Mouse (Mus musculus) liver, embryonic 16.5 days (tissue): ENCODE measurements around the gene 4930579G24Rik. TPM values are rescaled to one million over a fixed set of nuclear protein-coding genes. Genes with fewer than 3 reads are reported as not detected.

ENCODE experiments used
- ATAC-seq: fragments of 200-750 bp; cut with Nextera tagmentation; 2 replicates; pipeline ENCODE4 v1.8.0; 2017; ENCODE audit warnings: low read depth, mild to moderate bottlenecking, moderate number of reproducible peaks, moderate library complexity
- H3K27ac ChIP-seq: fragments of 300-500 bp; sonication (generic); 2 replicates; pipeline ENCODE4 v1.5.1; 2014; ENCODE audit warnings: mild to moderate bottlenecking, low read length
- H3K27me3 ChIP-seq: fragments of 300-500 bp; sonication (generic); 2 replicates; pipeline ENCODE4 v1.6.1; 2014; ENCODE audit warnings: low read depth, low read length, mixed read lengths; ENCODE audit not compliant: control insufficient read depth, insufficient read depth
- H3K36me3 ChIP-seq: fragments of 300-500 bp; sonication (generic); 2 replicates; pipeline ENCODE4 v1.6.1; 2014; ENCODE audit warnings: mild to moderate bottlenecking; ENCODE audit not compliant: control insufficient read depth, insufficient read depth
- H3K4me1 ChIP-seq: fragments of 300-500 bp; sonication (generic); 2 replicates; pipeline ENCODE4 v1.6.1; 2014; ENCODE audit warnings: low read depth, low read length, mixed read lengths; ENCODE audit not compliant: control insufficient read depth
- H3K4me2 ChIP-seq: fragments of 300-500 bp; sonication (generic); 2 replicates; pipeline ENCODE4 v1.6.1; 2014; ENCODE audit warnings: low read depth, low read length, mixed read lengths
- H3K4me3 ChIP-seq: fragments of 300-500 bp; sonication (generic); 2 replicates; pipeline ENCODE4 v1.5.1; 2014; ENCODE audit warnings: low read depth, mild to moderate bottlenecking, low read length
- H3K9ac ChIP-seq: fragments of 300-500 bp; sonication (generic); 2 replicates; pipeline ENCODE4 v1.6.1; 2014; ENCODE audit warnings: low read depth, low read length
- H3K9me3 ChIP-seq: fragments of 300-500 bp; sonication (generic); replicated peaks from 2 replicates; pipeline ENCODE4 v1.6.1; 2016; ENCODE audit warnings: low read length; ENCODE audit not compliant: control insufficient read depth
- WGBS: fragments of 180-500 bp; shearing (Covaris S2); extraction: QIAGEN DNeasy Blood & Tissue Kit; methylation state at CpG from one replicate; pipeline ENCODE4 v1.1.7; 2014; ENCODE audit not compliant: insufficient replicate concordance; 5-methylcytosine and 5-hydroxymethylcytosine counted together
- polyA plus RNA-seq: library from polyadenylated mRNA; unstranded; fragments of >200 nt; fragmentation: Nextera tagmentation; extraction: Ambion mirVana; gene quantifications from 2 replicates; pipeline ENCODE4 v1.2.1, GENCODE M21; 2015

The 4930579G24Rik gene
- polyA plus RNA-seq, 1 experiment from 2014 or later = 13.1 TPM

DNA sequence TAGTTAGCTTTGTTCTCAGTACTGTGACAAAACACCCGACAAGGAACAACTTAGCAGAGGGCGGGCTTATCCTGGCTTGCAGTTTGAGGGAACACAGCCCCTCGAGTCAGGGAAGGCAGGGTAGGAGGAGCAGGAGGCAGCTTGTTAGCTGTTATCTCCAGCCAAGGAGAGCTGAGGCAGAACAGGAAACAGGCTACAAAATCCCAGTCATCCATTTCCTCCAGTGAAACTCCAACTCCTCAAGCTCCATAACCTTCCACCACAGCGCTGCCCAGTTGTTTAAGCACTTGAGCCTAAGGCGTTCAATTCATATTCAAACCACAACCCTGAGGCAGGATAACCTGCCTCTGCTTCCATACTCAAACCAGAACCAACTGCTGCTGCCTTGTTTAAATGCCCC, 45.8 kb downstream of the 4930579G24Rik start:
- 52% methylated on average over 5 of the region's 5 CpGs for WGBS
- ATAC-seq = no peak
- Histone ChIP-seq H3K9ac (no peak overlapping the region), H3K27me3 (no peaks in the 10 kb centered on the region), H3K4me3 (no peak overlapping the region), H3K27ac (no peak overlapping the region), H3K36me3 (no peaks in the 10 kb centered on the region), H3K4me2 (no peak overlapping the region), H3K4me1 (no peaks in the 10 kb centered on the region), H3K9me3 (no peaks in the 10 kb centered on the region)

DNA sequence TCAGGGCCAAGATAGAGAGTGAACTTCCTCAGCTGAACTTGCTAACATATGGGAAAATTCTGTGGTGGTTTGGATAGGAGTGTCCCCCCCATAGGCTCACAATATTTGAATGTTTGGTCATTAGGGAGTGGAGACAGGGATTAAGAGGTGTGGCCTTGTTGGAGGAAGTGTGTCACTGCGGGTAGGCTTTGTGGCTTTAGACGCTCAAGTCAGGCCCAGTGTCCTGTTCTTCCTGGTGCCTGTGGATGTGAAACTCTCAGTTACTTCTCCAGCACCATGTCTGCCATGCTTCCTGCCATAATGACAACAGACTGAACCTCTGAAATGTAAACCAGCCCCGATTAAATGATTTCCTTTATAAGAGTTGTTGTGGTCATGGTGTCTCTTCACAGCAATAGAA, 47.5 kb downstream of the 4930579G24Rik start:
- no peak overlapping the region for H3K9ac ChIP-seq
- WGBS = 64% methylated on average over 3 of the region's 3 CpGs
- no peak for ATAC-seq
- H3K4me2 ChIP-seq = no peak overlapping the region
- H3K27me3 ChIP-seq = no peaks in the 10 kb centered on the region
- H3K27ac ChIP-seq = no peak overlapping the region
- no peak overlapping the region for H3K4me3 ChIP-seq
- no peaks in the 10 kb centered on the region for H3K36me3 ChIP-seq
- H3K9me3 ChIP-seq = no peaks in the 10 kb centered on the region
- no peaks in the 10 kb centered on the region for H3K4me1 ChIP-seq

Other genes with a start within 250 kb of the 4930579G24Rik start
- gene Fnip2, start 61.3 kb upstream of the 4930579G24Rik start, polyA plus RNA-seq = 3.2 and 3.5 TPM in 2 replicates
- gene Ppid, start 37.7 kb upstream of the 4930579G24Rik start, polyA plus RNA-seq = 67.7 and 82.3 TPM in 2 replicates
- 55.0 and 56.8 TPM in 2 replicates for gene Etfdh, start 421 bp downstream of the 4930579G24Rik start, polyA plus RNA-seq
- gene Rxfp1, start 108.8 kb downstream of the 4930579G24Rik start, polyA plus RNA-seq = not detected in 2 replicates
- gene Tmem144, start 223.7 kb downstream of the 4930579G24Rik start, polyA plus RNA-seq = 2.2 and 2.4 TPM in 2 replicates